Mouse (Mus musculus): ENCODE measurements around the gene 2700049A03Rik.

DNA sequence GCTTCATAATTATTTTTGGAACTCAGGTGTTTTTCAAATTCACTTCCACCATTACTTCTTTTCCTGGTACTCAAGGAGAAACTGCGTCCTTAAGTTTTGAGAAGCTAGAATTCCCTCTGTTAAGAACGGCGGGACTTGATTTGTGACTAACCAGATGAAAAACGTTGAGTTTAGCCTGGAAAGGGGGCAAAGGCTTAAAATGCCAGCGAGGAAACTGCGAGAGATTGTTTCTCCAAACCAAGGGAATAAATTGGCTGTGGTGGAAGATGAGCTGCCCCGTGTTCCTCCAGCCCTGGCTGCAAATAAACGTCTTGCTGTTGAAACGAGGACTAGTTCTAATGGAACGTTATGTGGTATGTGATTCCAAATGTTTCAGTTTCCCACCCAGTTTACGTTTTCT lies 1.0 kb downstream of the 2700049A03Rik start:
- TF ChIP-seq CTCF (IDR thresholded peaks at IDR 0.05; ENCODE audit: extremely low read depth, insufficient read depth, insufficient read length, insufficient replicate concordance) (no peak), POLR2A (IDR thresholded peaks at IDR 0.05; ENCODE audit: low read depth, low read length) (no peak)
